Mouse (Mus musculus) midbrain, embryonic 12.5 days (tissue): ENCODE measurements around the gene Gnaq. TPM values are rescaled to one million over a fixed set of nuclear protein-coding genes. Genes with fewer than 3 reads are reported as not detected.

Experiments used
- ATAC-seq: fragments of 200-750 bp; cut with Nextera tagmentation; 2 replicates; pipeline ENCODE4 v1.8.0; 2017; ENCODE audit warnings: low read depth, moderate TSS enrichment, moderate library complexity; ENCODE audit not compliant: low FRiP score
- H3K27ac ChIP-seq: fragments of 300-500 bp; sonication (generic); replicated peaks from 2 replicates; pipeline ENCODE4 v1.5.1; 2016; ENCODE audit warnings: mild to moderate bottlenecking
- H3K27me3 ChIP-seq: fragments of 300-500 bp; sonication (generic); 2 replicates; pipeline ENCODE4 v1.6.1; 2016; ENCODE audit warnings: mild to moderate bottlenecking
- H3K36me3 ChIP-seq: fragments of 300-500 bp; sonication (generic); 2 replicates; pipeline ENCODE4 v1.6.1; 2016
- H3K4me1 ChIP-seq: fragments of 300-500 bp; sonication (generic); 2 replicates; pipeline ENCODE4 v1.6.1; 2016
- H3K4me2 ChIP-seq: fragments of 300-500 bp; sonication (generic); replicated peaks from 2 replicates; pipeline ENCODE4 v1.6.1; 2016; ENCODE audit warnings: mild to moderate bottlenecking, moderate library complexity
- H3K4me3 ChIP-seq: fragments of 300-500 bp; sonication (generic); 2 replicates; pipeline ENCODE4 v1.5.1; 2016; ENCODE audit warnings: mild to moderate bottlenecking
- H3K9ac ChIP-seq: fragments of 300-500 bp; sonication (generic); replicated peaks from 2 replicates; pipeline ENCODE4 v1.6.1; 2016; ENCODE audit warnings: mild to moderate bottlenecking, moderate library complexity
- H3K9me3 ChIP-seq: fragments of 300-500 bp; sonication (generic); 2 replicates; pipeline ENCODE4 v1.6.1; 2016; ENCODE audit warnings: mild to moderate bottlenecking
- WGBS: fragments of 180-500 bp; shearing (Covaris S2); methylation state at CpG from one replicate; pipeline ENCODE4 v1.1.7; 2016; 5-methylcytosine and 5-hydroxymethylcytosine counted together
- polyA plus RNA-seq: library from polyadenylated mRNA; unstranded; fragments of >200 nt; fragmentation: Nextera tagmentation; extraction: Ambion mirVana; gene quantifications from 2 replicates; pipeline ENCODE4 v1.2.1, GENCODE M21; 2016

Gene Gnaq
- polyA plus RNA-seq, 1 experiment from 2014 or later, result 45.8 TPM

DNA sequence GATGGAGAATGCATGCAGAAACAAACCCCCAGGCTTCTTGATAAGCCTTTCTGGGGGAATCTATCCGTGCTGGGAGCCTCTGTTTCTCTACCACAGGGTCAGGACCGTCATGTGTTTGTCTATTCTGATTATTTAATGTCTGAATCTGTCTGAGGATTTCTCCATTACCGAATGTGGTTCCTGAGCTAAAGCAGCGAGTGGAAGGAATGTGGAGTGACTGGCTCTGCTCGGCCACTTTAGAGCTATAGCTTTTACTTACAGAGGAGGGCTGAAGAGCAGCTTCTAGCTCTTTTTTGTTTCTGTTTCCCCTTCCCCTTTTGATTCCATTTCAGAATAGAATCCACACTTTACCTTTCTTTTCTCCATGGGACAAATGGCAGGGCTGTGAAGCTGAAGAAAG, 43.8 kb downstream of the Gnaq start:
- peaks cover 22% of the 10 kb centered on the region; the same call in 1 of the 2 replicates for H3K4me1 ChIP-seq
- no peaks in the 10 kb centered on the region for H3K9me3 ChIP-seq
- no peak overlapping the region for H3K4me2 ChIP-seq
- H3K4me3 ChIP-seq, result no peak overlapping the region
- no peak overlapping the region for H3K27ac ChIP-seq
- WGBS, result 76% methylated on average over 5 of the region's 5 CpGs
- ATAC-seq, result no peak
- no peak overlapping the region for H3K9ac ChIP-seq
- H3K27me3 ChIP-seq, result no peaks in the 10 kb centered on the region
- no peaks in the 10 kb centered on the region for H3K36me3 ChIP-seq

DNA sequence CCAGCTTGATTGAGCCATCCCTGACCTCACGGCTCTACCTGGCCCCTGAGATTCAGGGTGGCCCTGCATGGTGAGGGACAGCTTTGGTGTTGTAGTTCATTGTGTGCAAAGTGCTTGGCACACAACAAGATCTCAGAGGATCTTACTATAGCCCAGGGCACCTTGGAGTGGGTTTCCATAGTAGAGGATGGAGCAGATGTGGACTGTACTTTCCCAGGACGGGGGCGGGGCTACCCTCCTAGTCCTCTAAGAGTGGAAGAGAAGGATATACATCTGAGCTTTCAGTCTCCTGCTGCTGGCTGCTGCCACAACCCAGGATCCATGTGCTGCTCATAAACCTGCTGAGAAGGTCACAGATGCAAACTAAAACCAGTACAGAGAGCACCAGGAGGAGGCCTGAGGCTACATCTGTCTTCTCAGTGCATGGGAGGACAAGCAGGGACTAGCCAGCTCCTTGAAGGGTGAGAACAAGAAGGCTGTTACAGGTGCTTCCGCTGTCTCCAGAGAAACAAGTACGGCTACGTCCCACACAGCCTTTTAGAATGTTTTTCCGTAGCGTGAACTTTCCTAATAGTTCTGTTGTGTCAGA, 44.6 kb downstream of the Gnaq start:
- peaks cover 22% of the 10 kb centered on the region; the same call in 1 of the 2 replicates for H3K4me1 ChIP-seq
- no peak overlapping the region for H3K4me3 ChIP-seq
- no peak overlapping the region for H3K27ac ChIP-seq
- H3K27me3 ChIP-seq, result no peaks in the 10 kb centered on the region
- WGBS, result 95% methylated on average over 8 of the region's 8 CpGs
- no peak overlapping the region for H3K4me2 ChIP-seq
- no peaks in the 10 kb centered on the region for H3K36me3 ChIP-seq
- ATAC-seq, result no peak
- H3K9me3 ChIP-seq, result no peaks in the 10 kb centered on the region
- no peak overlapping the region for H3K9ac ChIP-seq

DNA sequence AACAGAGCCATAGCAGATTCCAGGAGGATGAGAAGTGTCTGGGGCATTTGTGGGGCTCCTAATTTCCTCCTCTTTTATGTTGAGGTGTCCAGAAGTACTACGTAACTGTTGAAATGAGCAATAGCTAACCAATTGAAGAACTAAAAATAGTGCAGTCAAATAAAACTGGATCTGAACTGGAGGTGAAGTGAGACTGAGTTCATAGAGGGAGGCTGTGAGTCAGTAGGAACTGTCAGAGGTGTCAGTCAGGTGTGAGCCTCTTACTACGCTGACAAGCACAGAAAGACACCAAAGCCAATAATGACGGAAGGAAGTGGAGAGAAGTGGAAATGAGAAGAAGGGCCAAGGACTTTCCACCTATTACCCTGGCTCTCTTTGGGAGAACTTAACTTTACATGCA, 48.6 kb downstream of the Gnaq start:
- H3K9me3 ChIP-seq, result no peaks in the 10 kb centered on the region
- WGBS, result 86% methylated on average over 3 of the region's 3 CpGs
- no peaks in the 10 kb centered on the region for H3K27me3 ChIP-seq
- no peak overlapping the region for H3K4me2 ChIP-seq
- H3K4me3 ChIP-seq, result no peak overlapping the region
- no peaks in the 10 kb centered on the region for H3K36me3 ChIP-seq
- H3K27ac ChIP-seq, result no peak overlapping the region
- H3K9ac ChIP-seq, result no peak overlapping the region
- H3K4me1 ChIP-seq, result peaks cover 12% of the 10 kb centered on the region; the same call in 1 of the 2 replicates
- no peak for ATAC-seq

DNA sequence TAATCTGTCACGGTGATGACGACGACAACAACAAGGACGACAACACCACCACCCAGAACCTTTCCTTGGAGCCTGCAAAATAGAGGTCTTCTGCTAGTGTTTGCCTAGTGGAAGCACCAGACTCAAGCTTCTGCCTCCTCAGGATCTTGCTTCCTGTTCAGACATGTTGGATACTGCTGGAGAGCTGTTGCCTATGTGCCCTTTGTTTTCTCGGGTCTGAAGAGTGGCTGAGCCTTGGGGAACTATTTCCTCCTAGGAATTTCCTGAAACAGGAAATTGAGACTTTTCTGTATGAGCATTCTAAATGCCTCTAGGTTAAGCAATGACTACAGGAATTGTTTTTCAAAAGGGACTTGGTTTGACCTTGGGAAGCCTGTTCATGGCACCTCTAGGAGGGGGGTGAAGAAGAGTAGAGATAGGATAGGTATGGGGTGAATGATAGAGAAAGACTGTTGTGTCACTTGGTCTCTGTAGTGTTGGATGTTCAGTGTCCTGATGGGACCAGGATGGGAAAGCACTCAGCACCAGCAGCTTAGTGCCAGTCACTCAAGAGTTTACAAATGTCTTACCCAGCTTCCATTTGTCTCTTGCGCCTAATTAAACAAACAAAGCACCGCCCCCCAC, 49.3 kb downstream of the Gnaq start:
- H3K9me3 ChIP-seq, result no peaks in the 10 kb centered on the region
- H3K36me3 ChIP-seq, result no peaks in the 10 kb centered on the region
- H3K4me1 ChIP-seq, result peaks cover 12% of the 10 kb centered on the region; the same call in 1 of the 2 replicates
- WGBS, result 84% methylated on average over 7 of the region's 7 CpGs
- no peak for ATAC-seq
- no peak overlapping the region for H3K4me2 ChIP-seq
- H3K27ac ChIP-seq, result no peak overlapping the region
- H3K27me3 ChIP-seq, result no peaks in the 10 kb centered on the region
- no peak overlapping the region for H3K4me3 ChIP-seq
- H3K9ac ChIP-seq, result no peak overlapping the region

DNA sequence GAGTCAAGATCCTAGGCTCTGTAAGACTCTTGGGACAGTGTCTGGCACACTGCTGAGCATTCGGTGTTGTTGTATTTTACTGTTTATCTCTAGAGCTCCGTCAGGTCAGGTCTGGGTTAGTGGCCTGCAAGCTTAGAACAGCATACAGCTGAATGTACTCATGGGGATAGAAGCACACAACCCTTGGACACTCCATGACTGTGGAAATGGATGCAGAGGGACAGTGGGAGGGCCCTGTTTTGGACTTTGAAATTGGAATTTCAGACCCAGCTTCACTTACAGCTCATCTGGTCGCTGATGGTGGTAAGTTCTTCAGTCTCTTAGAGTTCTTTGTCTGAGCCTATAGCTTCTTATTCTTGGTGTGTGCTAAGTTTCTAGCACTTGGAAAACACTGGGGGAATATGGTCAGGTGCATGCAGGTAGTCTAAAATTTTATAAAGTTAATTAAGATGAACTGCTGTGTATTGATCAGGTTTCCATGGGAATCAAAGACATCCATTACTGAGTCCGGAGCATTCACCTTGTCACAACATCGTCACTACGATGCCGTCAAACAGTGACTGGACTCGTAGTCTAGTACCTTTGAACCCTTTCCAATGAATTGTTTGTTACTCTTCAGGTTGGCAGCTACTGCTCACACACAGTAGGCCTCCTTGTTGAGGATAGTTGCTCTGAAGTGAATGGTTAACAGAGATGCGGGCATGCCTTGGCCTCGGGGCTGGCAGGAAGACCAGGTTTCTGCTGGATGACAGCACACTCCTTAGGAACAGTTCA, 51.1 kb downstream of the Gnaq start:
- Histone ChIP-seq H3K4me2 (no peak overlapping the region), H3K9ac (no peak overlapping the region), H3K36me3 (no peaks in the 10 kb centered on the region), H3K4me3 (no peak overlapping the region), H3K27me3 (no peaks in the 10 kb centered on the region), H3K27ac (no peak overlapping the region), H3K9me3 (no peaks in the 10 kb centered on the region), H3K4me1 (peaks cover 21% of the 10 kb centered on the region; the same call in 1 of the 2 replicates)
- 87% methylated on average over 10 of the region's 10 CpGs for WGBS
- ATAC-seq, result no peak

DNA sequence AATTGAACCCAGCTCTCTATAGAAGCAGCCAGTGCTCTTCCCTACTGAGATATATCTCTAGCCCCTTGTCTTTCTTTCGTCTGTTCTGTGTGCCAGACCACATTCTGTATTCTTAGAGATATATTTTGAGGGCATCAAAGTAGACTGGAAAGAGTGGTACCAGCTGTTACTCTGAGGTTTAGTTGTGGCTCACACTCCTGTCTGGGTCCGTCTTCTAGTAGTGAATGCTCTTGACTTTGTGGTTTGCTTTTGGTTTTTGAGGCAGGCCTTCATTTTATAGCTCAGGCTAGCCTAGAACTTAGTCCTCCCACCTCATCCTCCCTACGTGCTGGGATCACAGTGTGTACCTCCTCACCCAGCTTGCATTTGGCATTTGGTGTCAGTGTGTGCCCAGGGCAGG, 54.4 kb downstream of the Gnaq start:
- Histone ChIP-seq H3K4me3 (no peak overlapping the region), H3K4me2 (no peak overlapping the region), H3K4me1 (peaks cover 15% of the 10 kb centered on the region; the same call in 1 of the 2 replicates), H3K9ac (no peak overlapping the region), H3K27me3 (no peaks in the 10 kb centered on the region), H3K27ac (no peak overlapping the region), H3K9me3 (no peaks in the 10 kb centered on the region), H3K36me3 (no peaks in the 10 kb centered on the region)
- ATAC-seq, result no peak
- 92% methylated on average over 3 of the region's 3 CpGs for WGBS

DNA sequence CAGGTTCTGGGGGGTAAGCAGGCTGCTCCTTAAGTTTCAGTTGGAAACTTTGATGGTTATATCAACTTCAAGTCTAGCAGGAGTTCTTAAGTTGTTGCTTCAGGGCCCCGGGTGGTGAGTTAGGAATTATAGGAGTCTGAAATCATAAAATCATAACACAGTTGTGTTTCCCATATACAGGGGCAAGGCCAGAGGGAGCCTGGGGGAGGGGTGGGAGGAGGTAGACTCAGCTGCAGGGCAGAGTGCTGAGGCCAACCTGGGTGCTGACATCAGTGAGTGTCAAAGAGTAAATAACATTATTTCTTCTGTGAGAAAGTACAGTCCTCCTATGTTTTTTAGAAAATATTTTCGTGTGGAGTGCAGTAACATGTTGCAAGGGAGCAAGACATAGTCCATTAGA, 55.3 kb downstream of the Gnaq start:
- H3K27me3 ChIP-seq, result no peaks in the 10 kb centered on the region
- H3K36me3 ChIP-seq, result no peaks in the 10 kb centered on the region
- WGBS, result 89% methylated on average over 2 of the region's 2 CpGs
- no peaks in the 10 kb centered on the region for H3K9me3 ChIP-seq
- no peak overlapping the region for H3K4me2 ChIP-seq
- no peak overlapping the region for H3K9ac ChIP-seq
- peaks cover 15% of the 10 kb centered on the region; the same call in 1 of the 2 replicates for H3K4me1 ChIP-seq
- no peak for ATAC-seq
- no peak overlapping the region for H3K27ac ChIP-seq
- no peak overlapping the region for H3K4me3 ChIP-seq

DNA sequence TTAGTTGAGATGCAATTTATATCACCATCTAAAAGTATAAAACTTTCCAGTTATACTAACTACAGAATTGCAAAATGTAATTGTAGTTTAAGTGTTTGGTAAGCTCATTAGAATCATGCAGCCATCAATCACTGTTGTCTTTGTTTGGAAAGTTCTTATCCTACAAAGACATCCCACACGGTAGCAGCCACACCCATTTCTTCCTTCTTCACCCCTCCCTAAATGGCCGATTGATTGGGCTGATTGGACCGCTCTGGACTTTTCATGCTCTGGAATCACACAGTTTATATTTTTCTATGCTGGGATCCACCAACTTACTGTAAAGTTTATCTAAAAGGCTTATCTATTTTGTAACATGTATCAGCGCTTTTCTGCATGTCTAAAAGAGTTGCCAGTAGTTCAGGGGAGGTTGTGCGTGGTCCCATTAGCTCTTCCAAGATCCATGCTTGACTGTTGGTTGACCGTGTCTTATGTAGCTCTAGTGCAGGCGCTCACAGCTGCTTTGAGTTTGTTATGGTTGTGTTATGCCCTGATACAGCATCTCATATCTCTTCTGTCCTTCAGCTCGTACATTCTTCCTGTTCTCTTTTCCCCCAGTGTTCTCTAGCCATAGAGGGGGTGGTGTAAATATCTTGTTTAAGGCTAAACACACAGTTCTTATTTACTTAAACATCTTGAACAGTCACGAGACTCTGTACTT, 56.6 kb downstream of the Gnaq start:
- ATAC-seq, result no peak
- Histone ChIP-seq H3K4me3 (no peak overlapping the region), H3K27me3 (no peaks in the 10 kb centered on the region), H3K4me1 (peaks cover 13% of the 10 kb centered on the region; the same call in 1 of the 2 replicates), H3K4me2 (no peak overlapping the region), H3K9me3 (no peaks in the 10 kb centered on the region), H3K27ac (no peak overlapping the region), H3K36me3 (no peaks in the 10 kb centered on the region), H3K9ac (no peak overlapping the region)
- WGBS, result 89% methylated on average over 9 of the region's 9 CpGs

DNA sequence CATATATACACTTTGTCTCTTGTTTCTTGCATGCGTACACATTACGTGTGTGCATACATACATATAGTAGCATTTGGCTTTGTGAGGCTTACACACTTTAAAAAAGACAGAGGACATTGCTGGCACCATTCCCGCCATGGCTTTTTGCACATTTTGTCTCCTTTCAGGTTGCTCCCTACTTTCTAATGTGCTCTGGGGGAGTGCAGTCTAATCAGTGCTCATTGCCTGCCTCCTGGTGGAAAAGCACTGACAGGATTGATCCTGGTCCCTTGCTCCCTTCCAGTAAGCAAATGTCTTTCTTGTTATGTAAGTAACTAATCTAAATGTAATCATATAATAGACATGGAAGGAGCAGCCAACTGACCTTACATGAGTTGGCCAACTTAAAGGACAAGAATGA, 65.5 kb downstream of the Gnaq start:
- Histone ChIP-seq H3K27me3 (no peaks in the 10 kb centered on the region), H3K4me1 (peaks cover 17% of the 10 kb centered on the region; the same call in 1 of the 2 replicates), H3K9me3 (no peaks in the 10 kb centered on the region), H3K4me3 (no peak overlapping the region), H3K36me3 (no peaks in the 10 kb centered on the region), H3K27ac (no peak overlapping the region), H3K9ac (no peak overlapping the region), H3K4me2 (no peak overlapping the region)
- WGBS, result 94% methylated on average over 3 of the region's 3 CpGs
- no peak for ATAC-seq

DNA sequence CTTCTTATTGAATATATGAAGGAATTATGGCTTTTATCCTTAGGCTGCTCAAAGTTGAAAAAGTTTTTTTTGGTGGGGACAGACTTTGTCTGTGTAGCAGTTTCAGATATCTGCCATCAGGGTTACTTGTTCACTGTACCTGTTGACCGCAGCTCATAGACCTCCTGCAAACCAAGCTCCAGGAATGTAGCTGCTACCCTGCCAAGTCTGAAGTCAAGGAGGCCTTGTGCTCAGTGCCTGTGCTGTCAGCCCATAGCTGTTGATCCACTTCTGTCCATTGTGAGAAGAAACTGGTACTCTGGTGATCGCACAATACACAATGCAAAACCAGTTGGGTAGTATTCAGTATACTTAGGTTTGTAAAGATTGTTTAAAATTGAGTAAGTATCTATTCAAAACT, 68.7 kb downstream of the Gnaq start:
- Histone ChIP-seq H3K36me3 (no peaks in the 10 kb centered on the region), H3K27me3 (no peaks in the 10 kb centered on the region), H3K4me2 (no peak overlapping the region), H3K9ac (no peak overlapping the region), H3K4me3 (no peak overlapping the region), H3K4me1 (peaks cover 17% of the 10 kb centered on the region; the same call in 1 of the 2 replicates), H3K9me3 (no peaks in the 10 kb centered on the region), H3K27ac (no peak overlapping the region)
- ATAC-seq, result no peak
- 98% methylated on average over 2 of the region's 2 CpGs for WGBS

DNA sequence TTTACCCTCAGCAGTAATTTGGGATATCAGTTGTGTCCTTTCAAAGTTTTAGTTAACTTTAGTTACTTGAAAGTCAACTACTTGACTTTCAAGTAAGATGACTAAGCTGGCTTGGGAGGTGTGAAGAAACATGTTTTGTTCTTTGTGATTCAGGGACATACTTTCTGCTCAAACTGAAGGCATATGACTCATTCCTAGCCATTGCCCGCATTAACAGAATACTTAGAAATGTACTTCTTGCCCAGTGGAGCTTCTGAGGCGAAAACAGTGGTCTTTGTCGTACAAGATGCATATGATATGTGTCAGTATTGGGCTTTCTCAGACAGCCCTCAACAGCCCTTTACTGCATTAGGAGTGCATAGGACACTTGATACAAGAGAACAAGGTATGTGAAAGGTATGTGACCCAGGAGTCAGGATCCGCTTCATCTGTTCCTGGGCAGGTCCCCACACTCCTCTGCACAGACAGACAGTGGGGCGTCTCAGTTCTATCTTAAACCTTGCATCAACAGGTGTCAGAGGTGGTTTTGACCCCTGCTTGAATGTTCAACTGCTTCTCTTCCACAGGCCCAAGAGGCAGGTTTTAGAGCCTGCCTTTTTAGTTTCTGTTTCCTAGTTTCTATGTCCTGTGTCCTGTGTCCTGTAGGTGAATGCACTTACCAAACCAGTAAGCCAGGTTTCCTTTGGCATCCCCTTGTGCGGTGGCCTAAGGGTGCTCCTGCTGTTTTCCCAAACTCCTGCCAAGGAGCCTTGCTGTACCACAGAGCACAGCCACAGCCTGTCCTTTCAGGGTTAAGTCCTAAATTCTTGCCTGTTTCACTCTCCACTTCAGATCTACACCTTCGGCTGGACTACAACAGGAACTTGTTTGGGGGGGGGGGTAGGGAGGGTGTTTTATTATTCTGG, 72.4 kb downstream of the Gnaq start:
- Histone ChIP-seq H3K4me3 (no peak overlapping the region), H3K4me1 (no peaks in the 10 kb centered on the region), H3K36me3 (no peaks in the 10 kb centered on the region), H3K27me3 (no peaks in the 10 kb centered on the region), H3K9ac (no peak overlapping the region), H3K4me2 (no peak overlapping the region), H3K9me3 (no peaks in the 10 kb centered on the region), H3K27ac (no peak overlapping the region)
- ATAC-seq, result no peak
- 90% methylated on average over 7 of the region's 7 CpGs for WGBS
